Mouse (Mus musculus): Measurements from ENCODE around the gene Pbx1.

GRCm38 (mm10) chr1:168383832-168384593 lies 48.1 kb downstream of the Pbx1 start:
- no peak for TF ChIP-seq CTCF (IDR thresholded peaks at IDR 0.05; ENCODE audit: extremely low read depth, insufficient read length, insufficient replicate concordance, low read depth, low read length)
- no peak for TF ChIP-seq POLR2A (IDR thresholded peaks at IDR 0.05; ENCODE audit: low read depth, low read length)

Measured in small intestine, adult 2 months (tissue).